Mouse (Mus musculus) limb, embryonic 15.5 days (tissue): Measurements from ENCODE around the gene Hsf4. TPM values are rescaled to one million over a fixed set of nuclear protein-coding genes. Genes with fewer than 3 reads are reported as not detected.
"Not testable (repeated sequence)": the region's sequence is repeated elsewhere in the genome, so short reads cannot be mapped to it uniquely, and the experiment has no call there.

ENCODE experiments used
- ATAC-seq: fragments of 200-750 bp; cut with Nextera tagmentation; 2 replicates; pipeline ENCODE4 v1.8.0; 2017; ENCODE audit warnings: low read depth, moderate TSS enrichment; ENCODE audit not compliant: insufficient number of reproducible peaks, low FRiP score, low TSS enrichment
- H3K27ac ChIP-seq: fragments of 300-500 bp; sonication (generic); 2 replicates; pipeline ENCODE4 v1.5.1; 2015; ENCODE audit warnings: moderate library complexity, mild to moderate bottlenecking, inconsistent platforms
- H3K27me3 ChIP-seq: fragments of 300-500 bp; sonication (generic); 2 replicates; pipeline ENCODE4 v1.6.1; 2015; ENCODE audit warnings: inconsistent platforms
- H3K36me3 ChIP-seq: fragments of 300-500 bp; sonication (generic); 2 replicates; pipeline ENCODE4 v1.6.1; 2015; ENCODE audit warnings: inconsistent platforms
- H3K4me1 ChIP-seq: fragments of 300-500 bp; sonication (generic); 2 replicates; pipeline ENCODE4 v1.6.1; 2015; ENCODE audit warnings: inconsistent platforms
- H3K4me2 ChIP-seq: fragments of 300-500 bp; sonication (generic); 2 replicates; pipeline ENCODE4 v1.6.1; 2015; ENCODE audit warnings: mild to moderate bottlenecking, inconsistent platforms
- H3K4me3 ChIP-seq: fragments of 300-500 bp; sonication (generic); 2 replicates; pipeline ENCODE4 v1.5.1; 2015; ENCODE audit warnings: mild to moderate bottlenecking, inconsistent platforms
- H3K9ac ChIP-seq: fragments of 300-500 bp; sonication (generic); 2 replicates; pipeline ENCODE4 v1.6.1; 2015; ENCODE audit warnings: inconsistent platforms
- H3K9me3 ChIP-seq: fragments of 300-500 bp; sonication (generic); 2 replicates; pipeline ENCODE4 v1.6.1; 2016; ENCODE audit warnings: inconsistent platforms
- WGBS: fragments of 180-500 bp; shearing (Covaris S2); methylation state at CpG from one replicate; pipeline ENCODE4 v1.1.7; 2015; 5-methylcytosine and 5-hydroxymethylcytosine counted together
- polyA plus RNA-seq: library from polyadenylated mRNA; unstranded; fragments of >200 nt; fragmentation: Nextera tagmentation; extraction: Ambion mirVana; gene quantifications from 2 replicates; pipeline ENCODE4 v1.2.1, GENCODE M21; 2015

Hsf4 gene
- polyA plus RNA-seq, 1 experiment from 2014 or later, result 0.33 TPM

DNA sequence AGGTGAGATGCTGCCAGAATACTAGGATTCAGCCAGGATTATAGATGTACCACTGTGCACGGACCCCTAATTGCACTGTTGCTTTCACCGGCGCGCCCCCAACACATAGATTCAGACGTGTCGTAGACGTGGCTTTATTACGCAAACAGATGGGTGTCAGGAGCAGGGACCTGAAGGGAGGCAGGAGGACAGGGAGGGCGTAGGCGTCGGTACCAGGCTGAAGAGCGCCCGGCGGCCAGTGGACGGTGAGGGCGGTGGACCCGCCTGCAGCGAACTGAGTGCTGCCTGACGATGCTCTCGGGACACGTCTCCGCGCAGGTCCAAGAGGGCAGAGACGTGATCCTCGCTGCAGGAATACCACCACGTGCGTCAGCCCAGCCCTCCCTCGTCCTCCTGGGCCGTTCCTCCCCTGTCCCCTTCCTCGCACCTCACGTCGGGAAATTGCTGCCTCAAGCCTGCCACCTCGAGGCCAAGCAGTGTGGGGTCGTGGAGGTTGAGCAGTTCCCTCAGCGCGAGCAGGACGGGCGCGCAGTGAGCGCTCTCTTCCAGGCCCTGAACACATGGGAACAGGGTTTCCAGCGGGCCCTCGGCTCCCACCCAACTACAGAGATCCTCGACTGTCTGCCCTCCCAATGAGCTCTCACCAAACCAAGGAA, 20.3 kb downstream of the Hsf4 start, which contains the start of gene 4931428F04Rik:
4931428F04Rik (minus strand) TSS at position 60 of the 656 bp plus-strand sequence.
- WGBS, result under 1% methylated on average over 43 of the region's 43 CpGs
- Histone ChIP-seq H3K4me3 (peak within 1 kb of the TSS; percentile 53), H3K9me3 (no peaks in the 10 kb centered on the region), H3K27me3 (peaks cover 20% of the 10 kb centered on the region), H3K4me1 (peaks cover 32% of the 10 kb centered on the region), H3K4me2 (peak within 1 kb of the TSS; percentile 79), H3K36me3 (0 out of 2 replicates have a peak, but pooled peaks cover 7% of the 10 kb centered on the region), H3K9ac (peak within 1 kb of the TSS; percentile 26), H3K27ac (peak within 1 kb of the TSS; percentile 83)
- ATAC-seq, result peak; percentile 4; the same call in 1 of the 2 replicates

DNA sequence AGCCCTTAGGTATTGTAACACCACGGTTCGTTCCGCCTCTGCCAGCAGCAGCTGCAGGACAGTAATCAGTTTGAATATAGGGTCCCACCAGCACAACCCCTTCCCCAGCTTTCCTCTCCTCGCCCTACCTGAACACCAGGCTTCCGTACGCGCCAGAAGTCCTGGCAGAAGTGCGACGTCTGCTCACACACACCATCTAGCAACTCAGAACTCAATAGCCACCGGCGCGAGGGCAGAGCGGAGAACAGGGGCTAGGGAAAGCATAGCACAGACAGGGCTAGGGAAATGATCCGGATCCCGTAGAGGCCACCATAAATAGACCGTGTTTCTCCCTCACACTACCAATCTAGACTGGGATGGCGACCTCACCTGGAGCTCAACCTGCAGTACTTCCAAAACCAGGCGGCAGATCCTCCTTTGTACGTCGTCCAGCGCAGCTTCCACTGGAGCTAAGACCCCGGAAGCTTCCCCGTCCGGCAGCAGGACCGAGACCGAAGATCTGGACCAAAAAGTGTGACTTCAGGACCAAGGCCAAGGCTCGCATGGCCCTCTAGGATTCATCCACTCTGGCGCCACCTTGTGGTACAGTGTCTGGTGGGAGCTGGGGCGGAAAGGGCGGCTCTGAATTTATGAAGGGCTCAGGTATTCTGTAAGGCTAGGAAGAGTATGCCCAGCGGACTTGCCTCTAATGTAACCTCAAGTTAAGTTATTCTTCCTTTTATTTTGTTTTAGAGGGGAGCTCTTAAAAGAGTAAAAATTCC, 21.1 kb downstream of the Hsf4 start:
- Histone ChIP-seq H3K9ac (no peak overlapping the region), H3K4me1 (peaks cover 32% of the 10 kb centered on the region), H3K27ac (no peak overlapping the region), H3K4me2 (peak overlapping the region; percentile 79), H3K36me3 (no peaks in the 10 kb centered on the region), H3K9me3 (no peaks in the 10 kb centered on the region), H3K4me3 (peak overlapping the region; percentile 16; the same call in 1 of the 2 replicates), H3K27me3 (peaks cover 20% of the 10 kb centered on the region)
- ATAC-seq, result no peak
- 7% methylated on average over 31 of the region's 31 CpGs for WGBS

DNA sequence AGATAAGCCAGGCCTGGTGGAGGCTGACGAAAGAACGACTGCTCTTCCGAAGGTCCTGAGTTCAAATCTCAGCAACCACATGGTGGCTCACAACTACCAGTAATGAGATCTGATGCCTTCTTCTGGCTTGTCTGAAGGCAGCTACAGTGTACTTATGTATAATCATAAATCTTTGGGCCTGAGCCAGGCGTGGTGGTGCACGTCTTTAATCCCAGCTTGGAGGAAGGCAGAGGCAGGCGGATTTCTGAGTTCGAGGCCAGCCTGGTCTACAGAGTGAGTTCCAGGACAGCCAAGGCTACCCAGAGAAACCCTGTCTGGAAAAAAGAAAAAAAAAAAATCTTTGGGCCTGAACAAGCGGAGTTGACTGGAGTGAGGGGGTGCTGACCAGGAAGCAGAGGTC, 21.8 kb downstream of the Hsf4 start:
- H3K4me3 ChIP-seq, H3K36me3 ChIP-seq, H3K27ac ChIP-seq, ATAC-seq, H3K9ac ChIP-seq, H3K4me2 ChIP-seq, H3K9me3 ChIP-seq: not testable (repeated sequence)
- WGBS, result 82% methylated on average over 8 of the region's 8 CpGs
- peaks cover 32% of the 10 kb centered on the region for H3K4me1 ChIP-seq
- H3K27me3 ChIP-seq, result peaks cover 20% of the 10 kb centered on the region

DNA sequence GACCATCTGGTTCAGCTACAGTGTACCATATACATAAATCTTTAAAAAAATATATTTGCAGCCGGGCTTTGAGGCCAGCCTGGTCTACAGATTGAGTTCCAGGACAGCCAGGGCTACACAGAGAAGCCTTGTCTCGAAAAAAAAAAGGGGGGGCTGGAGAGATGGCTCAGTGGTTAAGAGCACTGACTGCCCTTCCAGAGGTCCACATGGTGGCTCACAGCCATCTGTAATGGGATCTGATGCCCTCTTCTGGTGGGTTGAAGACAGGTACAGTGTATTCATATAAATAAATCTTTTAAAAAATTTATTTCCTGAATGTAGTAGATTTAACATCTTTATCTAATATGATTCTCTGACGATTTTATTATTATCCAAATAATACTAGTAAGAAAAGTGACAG, 22.2 kb downstream of the Hsf4 start:
- not testable (repeated sequence) for H3K9me3 ChIP-seq, H3K27ac ChIP-seq, H3K4me3 ChIP-seq, H3K4me2 ChIP-seq, ATAC-seq, H3K9ac ChIP-seq, H3K36me3 ChIP-seq
- Histone ChIP-seq H3K27me3 (peaks cover 20% of the 10 kb centered on the region), H3K4me1 (peaks cover 34% of the 10 kb centered on the region)
- WGBS, result 61% methylated on average over 3 of the region's 3 CpGs

DNA sequence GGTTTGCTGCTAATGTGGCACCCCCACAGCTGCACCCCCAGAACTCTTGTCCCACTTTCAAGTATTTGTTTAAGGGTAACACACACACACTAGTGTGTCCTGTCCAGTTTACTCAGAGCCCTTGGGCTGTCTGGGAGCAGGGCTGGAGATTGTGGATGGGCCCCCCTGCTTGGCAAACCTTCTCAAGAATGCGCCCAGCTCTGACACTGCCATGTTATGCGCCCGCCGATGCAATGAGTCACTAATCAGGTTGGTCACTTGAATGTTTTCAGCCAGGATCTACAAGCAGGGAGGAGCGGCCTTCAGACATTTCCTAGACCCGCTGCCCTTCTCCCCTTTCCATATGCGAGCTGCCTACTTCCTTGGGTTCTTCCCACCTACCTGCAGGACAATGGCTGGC, 22.9 kb downstream of the Hsf4 start:
- no peaks in the 10 kb centered on the region for H3K9me3 ChIP-seq
- no peaks in the 10 kb centered on the region for H3K36me3 ChIP-seq
- H3K9ac ChIP-seq, result no peak overlapping the region
- no peak overlapping the region for H3K4me3 ChIP-seq
- ATAC-seq, result no peak
- H3K27me3 ChIP-seq, result peaks cover 20% of the 10 kb centered on the region
- H3K4me2 ChIP-seq, result no peak overlapping the region
- H3K4me1 ChIP-seq, result peaks cover 39% of the 10 kb centered on the region
- no peak overlapping the region for H3K27ac ChIP-seq
- 85% methylated on average over 7 of the region's 7 CpGs for WGBS

DNA sequence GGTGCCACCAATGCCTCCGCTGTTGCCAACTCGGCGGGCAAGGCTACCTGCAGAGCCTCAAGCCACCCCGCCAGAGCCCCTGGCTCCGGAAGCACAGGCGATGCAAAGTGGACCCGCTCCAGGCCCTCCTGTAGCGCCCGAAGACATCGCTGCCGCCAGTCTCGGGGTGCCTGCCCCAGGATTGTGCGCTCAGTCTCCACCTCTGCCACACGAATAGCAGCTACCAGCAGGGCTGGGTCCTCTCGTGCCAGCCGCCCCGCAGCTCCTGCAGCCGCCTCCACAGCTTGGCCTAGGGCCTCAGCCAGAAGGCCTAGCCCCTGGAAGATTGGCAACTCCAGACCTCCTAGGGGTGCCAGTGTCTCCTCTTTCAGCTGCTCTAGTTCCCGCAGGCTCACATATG, 23.8 kb downstream of the Hsf4 start:
- H3K36me3 ChIP-seq, result no peaks in the 10 kb centered on the region
- ATAC-seq, result no peak
- no peak overlapping the region for H3K27ac ChIP-seq
- H3K27me3 ChIP-seq, result peaks cover 20% of the 10 kb centered on the region
- no peak overlapping the region for H3K4me3 ChIP-seq
- no peaks in the 10 kb centered on the region for H3K9me3 ChIP-seq
- 68% methylated on average over 19 of the region's 19 CpGs for WGBS
- H3K4me2 ChIP-seq, result no peak overlapping the region
- H3K9ac ChIP-seq, result no peak overlapping the region
- peaks cover 36% of the 10 kb centered on the region for H3K4me1 ChIP-seq

DNA sequence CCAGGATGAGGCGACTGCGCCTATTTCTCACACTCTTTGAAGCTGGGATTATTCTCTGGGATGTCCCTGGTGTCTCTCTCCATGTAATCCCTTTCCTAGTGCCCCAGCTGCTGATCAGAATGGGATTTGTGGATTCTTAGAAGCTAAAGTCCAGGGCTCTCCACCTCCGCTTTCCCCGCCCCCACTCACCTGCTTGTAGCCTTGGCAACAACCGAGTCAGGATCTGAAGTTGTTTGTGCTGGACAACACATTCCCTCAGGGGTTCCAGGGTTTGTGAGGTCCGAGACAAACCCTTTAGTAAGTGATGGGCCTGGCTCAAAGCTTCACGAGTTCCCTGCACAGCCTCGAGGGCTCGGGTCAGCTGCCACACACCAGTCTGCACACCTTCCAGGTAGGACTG, 25.2 kb downstream of the Hsf4 start:
- no peak for ATAC-seq
- 72% methylated on average over 9 of the region's 9 CpGs for WGBS
- H3K27me3 ChIP-seq, result peaks cover 19% of the 10 kb centered on the region
- H3K4me3 ChIP-seq, result no peak overlapping the region
- H3K4me1 ChIP-seq, result peaks cover 30% of the 10 kb centered on the region
- H3K36me3 ChIP-seq, result peaks cover 3% of the 10 kb centered on the region
- no peak overlapping the region for H3K27ac ChIP-seq
- no peak overlapping the region for H3K4me2 ChIP-seq
- no peak overlapping the region for H3K9ac ChIP-seq
- no peaks in the 10 kb centered on the region for H3K9me3 ChIP-seq

DNA sequence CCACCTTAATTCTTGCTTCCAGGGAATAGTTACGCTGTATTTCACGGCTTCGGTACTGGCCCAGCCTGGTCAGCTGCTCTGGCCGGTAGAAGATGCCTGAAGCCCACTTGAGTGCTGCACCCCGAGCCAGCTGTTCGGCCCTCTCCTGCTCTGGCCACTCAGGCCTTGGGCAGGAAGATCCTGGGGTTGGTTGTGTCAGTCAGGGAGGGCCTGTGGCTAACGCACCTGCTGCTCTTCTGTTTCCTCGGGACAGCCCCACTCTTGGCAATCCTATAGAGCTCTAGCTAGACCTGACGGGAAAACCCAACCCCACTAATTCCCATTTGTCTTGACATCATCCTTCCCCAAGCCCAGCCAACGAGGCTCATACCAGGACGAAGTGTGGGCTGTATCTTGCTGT, 25.7 kb downstream of the Hsf4 start:
- H3K4me2 ChIP-seq, result no peak overlapping the region
- peaks cover 14% of the 10 kb centered on the region for H3K27me3 ChIP-seq
- H3K27ac ChIP-seq, result no peak overlapping the region
- H3K4me3 ChIP-seq, result no peak overlapping the region
- peaks cover 8% of the 10 kb centered on the region for H3K36me3 ChIP-seq
- H3K9me3 ChIP-seq, result no peaks in the 10 kb centered on the region
- H3K4me1 ChIP-seq, result peaks cover 29% of the 10 kb centered on the region
- no peak for ATAC-seq
- H3K9ac ChIP-seq, result no peak overlapping the region
- 65% methylated on average over 11 of the region's 11 CpGs for WGBS

DNA sequence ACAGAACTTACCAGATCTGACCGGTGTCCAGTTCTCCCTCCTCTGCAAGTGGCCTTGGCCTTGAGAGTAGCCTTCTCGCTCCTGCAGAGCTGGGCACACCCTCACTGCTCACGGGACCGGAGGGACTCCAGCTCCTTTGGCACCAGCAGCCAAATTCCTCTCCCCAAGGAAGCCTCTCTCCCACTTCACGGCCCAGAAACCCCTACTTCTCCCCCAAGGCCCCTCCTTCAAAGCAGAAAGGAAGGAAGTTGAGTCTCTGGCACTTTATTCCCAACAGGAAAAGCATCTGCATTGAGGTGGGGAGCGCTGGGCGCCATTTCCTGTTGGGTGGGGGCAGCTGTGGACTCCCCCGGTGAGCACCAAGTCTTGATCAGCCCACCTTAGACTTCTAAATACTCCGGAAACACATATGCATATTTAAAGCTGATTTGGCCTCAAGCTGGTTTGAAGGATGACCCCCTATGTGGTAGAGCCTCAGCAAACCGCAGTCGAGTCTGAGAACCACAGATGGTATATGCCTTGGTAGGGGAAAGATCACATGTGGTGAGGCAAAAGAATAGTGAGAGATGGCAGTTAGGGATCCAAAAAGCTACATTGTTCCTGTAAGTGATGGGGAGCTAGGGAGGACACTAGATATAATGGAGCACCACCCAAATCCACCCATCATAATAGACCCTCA, 26.4 kb downstream of the Hsf4 start, which contains the start of gene Exoc3l:
Exoc3l (minus strand) TSS at position 207 of the 679 bp plus-strand sequence.
- H3K27ac ChIP-seq, result no peak within 1 kb of the TSS
- WGBS, result 58% methylated on average over 11 of the region's 11 CpGs
- peak within 1 kb of the TSS; percentile 96; the same call in 1 of the 2 replicates for H3K4me3 ChIP-seq
- peaks cover 8% of the 10 kb centered on the region; the same call in 1 of the 2 replicates for H3K27me3 ChIP-seq
- ATAC-seq, result no peak
- H3K4me2 ChIP-seq, result peak within 1 kb of the TSS; percentile 84
- H3K9me3 ChIP-seq, result no peaks in the 10 kb centered on the region
- peaks cover 16% of the 10 kb centered on the region for H3K36me3 ChIP-seq
- H3K4me1 ChIP-seq, result peaks cover 23% of the 10 kb centered on the region
- H3K9ac ChIP-seq, result no peak within 1 kb of the TSS

DNA sequence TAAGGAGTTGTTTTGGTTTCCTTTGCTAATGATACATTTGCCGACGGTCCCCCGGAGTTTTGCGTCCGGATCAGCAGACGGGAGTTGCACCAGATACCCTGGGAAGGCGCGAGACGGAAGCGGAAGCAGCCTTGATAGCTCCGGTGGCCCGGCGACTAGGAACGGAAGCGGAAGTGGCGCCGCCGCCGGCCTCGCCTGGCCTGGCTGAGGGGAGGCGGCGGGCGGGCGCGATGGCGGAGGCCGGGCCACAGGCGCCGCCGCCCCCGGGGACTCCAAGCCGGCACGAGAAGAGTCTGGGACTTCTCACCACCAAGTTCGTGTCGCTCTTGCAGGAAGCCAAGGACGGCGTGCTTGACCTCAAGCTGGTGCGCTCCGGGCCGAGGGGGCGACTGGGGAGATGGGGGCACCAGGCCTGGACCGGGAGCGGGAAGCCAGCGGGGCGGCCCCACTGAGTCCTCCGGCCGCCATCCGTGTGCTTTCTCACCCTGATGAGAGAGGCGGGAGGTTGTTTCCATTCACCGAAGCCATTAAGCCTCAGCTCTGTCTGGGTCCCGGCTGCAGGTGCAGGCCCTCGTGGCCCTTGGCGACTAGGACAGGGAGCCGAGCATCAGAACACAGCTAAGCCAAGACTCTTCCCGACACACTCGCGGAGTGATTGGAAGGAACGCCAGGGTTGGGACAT, 28.1 kb downstream of the Hsf4 start, which contains the start of gene E2f4:
E2f4 (plus strand) TSS at position 153 of the 682 bp plus-strand sequence.
- Histone ChIP-seq H3K27me3 (peaks cover 8% of the 10 kb centered on the region; the same call in 1 of the 2 replicates), H3K4me1 (peaks cover 23% of the 10 kb centered on the region), H3K9me3 (no peaks in the 10 kb centered on the region), H3K4me2 (peak within 1 kb of the TSS; percentile 84), H3K4me3 (peak within 1 kb of the TSS; percentile 96), H3K27ac (peak within 1 kb of the TSS; percentile 77), H3K36me3 (peaks cover 29% of the 10 kb centered on the region), H3K9ac (peak within 1 kb of the TSS; percentile 95)
- WGBS, result under 1% methylated on average over 57 of the region's 58 CpGs
- ATAC-seq, result peak; percentile 71
